Mouse (Mus musculus) hindbrain, embryonic 16.5 days (tissue): ENCODE results near the gene Klrb1f. TPM values are rescaled to one million over a fixed set of nuclear protein-coding genes. Genes with fewer than 3 reads are reported as not detected.

Experiments used
- ATAC-seq: fragments of 200-750 bp; cut with Nextera tagmentation; 2 replicates; pipeline ENCODE4 v1.8.0; 2017; ENCODE audit warnings: moderate TSS enrichment, moderate library complexity
- H3K27ac ChIP-seq: fragments of 300-500 bp; sonication (generic); 2 replicates; pipeline ENCODE4 v1.5.1; 2014; ENCODE audit warnings: low read depth, mild to moderate bottlenecking, control low read depth, low read length, moderate library complexity
- H3K27me3 ChIP-seq: fragments of 300-500 bp; sonication (generic); replicated peaks from 2 replicates; pipeline ENCODE4 v1.6.1; 2014; ENCODE audit warnings: low read length; ENCODE audit not compliant: control insufficient read depth, insufficient read depth
- H3K36me3 ChIP-seq: fragments of 300-500 bp; sonication (generic); 2 replicates; pipeline ENCODE4 v1.6.1; 2014; ENCODE audit warnings: mild to moderate bottlenecking, low read length, moderate library complexity, mixed read lengths; ENCODE audit not compliant: control insufficient read depth, insufficient read depth
- H3K4me1 ChIP-seq: fragments of 300-500 bp; sonication (generic); 2 replicates; pipeline ENCODE4 v1.6.1; 2014; ENCODE audit warnings: low read depth, low read length; ENCODE audit not compliant: control insufficient read depth, insufficient read depth
- H3K4me2 ChIP-seq: fragments of 300-500 bp; sonication (generic); 2 replicates; pipeline ENCODE4 v1.6.1; 2014; ENCODE audit warnings: mild to moderate bottlenecking, low read length, control low read depth, moderate library complexity
- H3K4me3 ChIP-seq: fragments of 300-500 bp; sonication (generic); 2 replicates; pipeline ENCODE4 v1.5.1; 2014; ENCODE audit warnings: mild to moderate bottlenecking, low read length, control low read depth, moderate library complexity
- H3K9ac ChIP-seq: fragments of 300-500 bp; sonication (generic); 2 replicates; pipeline ENCODE4 v1.6.1; 2014; ENCODE audit warnings: low read depth, mild to moderate bottlenecking, control low read depth, low read length, moderate library complexity
- H3K9me3 ChIP-seq: fragments of 300-500 bp; sonication (generic); 2 replicates; pipeline ENCODE4 v1.6.1; 2014; ENCODE audit warnings: mild to moderate bottlenecking, low read length, moderate library complexity; ENCODE audit not compliant: control insufficient read depth
- WGBS: fragments of 180-500 bp; shearing (Covaris S2); extraction: QIAGEN DNeasy Blood & Tissue Kit; methylation state at CpG from one replicate; pipeline ENCODE4 v1.1.7; 2014; 5-methylcytosine and 5-hydroxymethylcytosine counted together
- polyA plus RNA-seq: library from polyadenylated mRNA; unstranded; fragments of >200 nt; fragmentation: Nextera tagmentation; extraction: Ambion mirVana; gene quantifications from 2 replicates; pipeline ENCODE4 v1.2.1, GENCODE M21; 2015

Gene Klrb1f
- polyA plus RNA-seq, 1 experiment from 2014 or later: 0.64 TPM

DNA sequence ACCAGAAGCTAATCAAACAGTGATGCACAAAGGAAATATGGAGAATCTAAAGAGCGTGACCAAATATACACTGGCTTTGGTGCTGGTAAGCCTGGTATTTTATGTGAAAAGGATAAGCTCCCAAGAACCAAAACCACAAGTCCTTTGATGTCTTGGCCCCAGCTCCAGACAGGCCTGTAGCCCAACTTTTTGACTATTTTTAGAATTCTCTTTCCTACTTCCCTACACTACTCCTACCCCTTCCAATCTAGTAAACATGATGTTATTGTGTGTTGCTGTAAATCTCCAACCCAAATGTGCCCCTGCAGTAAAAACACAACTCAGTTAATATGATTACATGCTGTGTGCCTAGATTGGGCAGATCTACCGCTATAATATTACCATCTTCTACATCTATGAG lies 4.2 kb upstream of the Klrb1f start:
- WGBS: 94% methylated on average over 2 of the region's 2 CpGs

DNA sequence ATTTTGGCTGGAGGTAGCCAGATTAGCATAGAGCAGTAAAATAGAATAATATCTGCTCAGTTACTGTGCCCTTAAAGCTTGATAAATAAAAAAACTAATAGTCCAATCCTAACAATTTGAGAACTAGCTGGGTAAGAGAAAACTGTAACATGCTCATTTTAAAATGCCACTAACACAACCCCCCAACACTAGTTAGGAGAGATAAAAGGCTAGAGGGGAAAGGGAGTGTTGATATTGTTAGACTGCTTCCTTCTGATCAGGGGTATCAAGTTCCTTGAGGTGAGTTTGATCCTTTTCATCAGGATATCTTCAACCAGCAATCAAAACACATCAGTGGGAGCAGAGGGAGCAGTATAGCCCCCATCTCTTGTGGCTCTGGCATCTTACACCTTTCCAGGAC lies 3.2 kb upstream of the Klrb1f start:
- no peaks in the 10 kb centered on the region for H3K9me3 ChIP-seq
- no peaks in the 10 kb centered on the region for H3K4me1 ChIP-seq
- H3K9ac ChIP-seq: no peak overlapping the region
- no peak for ATAC-seq
- H3K27ac ChIP-seq: no peak overlapping the region
- H3K36me3 ChIP-seq: no peaks in the 10 kb centered on the region
- H3K4me2 ChIP-seq: no peak overlapping the region
- H3K27me3 ChIP-seq: no peaks in the 10 kb centered on the region
- no peak overlapping the region for H3K4me3 ChIP-seq

More for the DNA sequence above, 4.2 kb upstream of the Klrb1f start:
- Histone ChIP-seq H3K36me3 (no peaks in the 10 kb centered on the region), H3K4me1 (no peaks in the 10 kb centered on the region), H3K4me3 (no peak overlapping the region), H3K9me3 (no peaks in the 10 kb centered on the region), H3K27ac (no peak overlapping the region), H3K9ac (no peak overlapping the region), H3K4me2 (no peak overlapping the region), H3K27me3 (no peaks in the 10 kb centered on the region)
- ATAC-seq: no peak

DNA sequence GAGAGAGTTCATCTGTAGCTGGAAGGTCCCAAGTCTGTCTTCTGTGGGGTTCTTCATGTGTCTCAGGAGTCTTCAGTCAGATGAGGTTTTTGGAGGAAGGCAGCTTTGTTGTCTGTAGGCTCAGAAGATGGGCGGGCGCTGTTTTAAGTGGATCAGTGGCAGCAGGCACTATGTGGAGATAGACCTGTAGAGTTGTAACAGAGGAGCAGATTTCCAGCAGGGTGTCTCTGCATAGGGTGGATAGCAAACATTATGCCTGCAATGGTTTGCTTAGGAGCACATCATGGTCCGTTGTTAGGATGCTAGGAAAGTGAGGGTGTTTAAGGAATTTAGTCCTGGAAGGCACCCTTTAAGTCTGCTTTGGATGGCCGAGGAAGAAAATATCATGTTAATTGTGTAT lies 2.7 kb downstream of the Klrb1f start:
- H3K27me3 ChIP-seq: no peaks in the 10 kb centered on the region
- H3K9me3 ChIP-seq: no peaks in the 10 kb centered on the region
- peak; percentile 37; the same call in 1 of the 2 replicates for ATAC-seq
- H3K27ac ChIP-seq: no peak overlapping the region
- H3K36me3 ChIP-seq: no peaks in the 10 kb centered on the region
- 42% methylated on average over 4 of the region's 4 CpGs for WGBS
- H3K4me1 ChIP-seq: peaks cover 2% of the 10 kb centered on the region; the same call in 1 of the 2 replicates
- no peak overlapping the region for H3K4me2 ChIP-seq
- no peak overlapping the region for H3K4me3 ChIP-seq
- H3K9ac ChIP-seq: no peak overlapping the region

DNA sequence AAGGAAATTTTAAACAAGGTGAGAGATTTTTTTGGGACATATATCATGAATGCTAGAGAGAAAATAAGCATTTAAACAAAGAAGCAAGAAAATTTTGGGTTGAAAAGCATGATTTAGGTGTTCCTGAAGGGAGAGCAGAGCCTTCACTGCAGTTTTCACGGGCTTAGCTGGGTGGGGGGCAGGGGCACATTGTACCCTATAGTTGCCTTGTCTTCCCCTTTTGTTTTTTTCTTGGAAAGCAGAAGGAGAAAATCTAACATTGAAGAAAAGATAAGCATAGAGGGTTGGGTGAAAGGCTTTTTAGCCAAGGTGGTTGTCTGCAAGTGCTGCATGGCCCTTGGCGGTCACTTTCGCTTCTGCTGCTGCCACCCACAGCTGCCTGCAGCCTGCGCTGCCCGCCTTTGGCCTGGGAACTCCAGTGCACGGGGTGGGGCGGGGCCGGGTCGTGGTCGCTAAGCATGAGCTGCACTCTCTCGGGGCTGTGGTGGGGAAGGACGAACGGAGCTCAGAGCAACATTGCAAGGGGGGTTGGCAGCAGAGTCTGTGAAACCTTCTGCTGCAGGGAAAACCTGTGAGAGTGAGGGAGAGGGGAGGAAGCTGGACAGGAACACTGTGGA lies 3.3 kb downstream of the Klrb1f start:
- peak overlapping the region; percentile 70 for H3K9ac ChIP-seq
- no peaks in the 10 kb centered on the region for H3K9me3 ChIP-seq
- ATAC-seq: peak; percentile 94
- WGBS: 1% methylated on average over 13 of the region's 13 CpGs
- H3K27ac ChIP-seq: no peak overlapping the region
- H3K36me3 ChIP-seq: no peaks in the 10 kb centered on the region
- H3K4me1 ChIP-seq: peaks cover 2% of the 10 kb centered on the region; the same call in 1 of the 2 replicates
- H3K27me3 ChIP-seq: no peaks in the 10 kb centered on the region
- peak overlapping the region; percentile 47 for H3K4me3 ChIP-seq
- peak overlapping the region; percentile 75 for H3K4me2 ChIP-seq

DNA sequence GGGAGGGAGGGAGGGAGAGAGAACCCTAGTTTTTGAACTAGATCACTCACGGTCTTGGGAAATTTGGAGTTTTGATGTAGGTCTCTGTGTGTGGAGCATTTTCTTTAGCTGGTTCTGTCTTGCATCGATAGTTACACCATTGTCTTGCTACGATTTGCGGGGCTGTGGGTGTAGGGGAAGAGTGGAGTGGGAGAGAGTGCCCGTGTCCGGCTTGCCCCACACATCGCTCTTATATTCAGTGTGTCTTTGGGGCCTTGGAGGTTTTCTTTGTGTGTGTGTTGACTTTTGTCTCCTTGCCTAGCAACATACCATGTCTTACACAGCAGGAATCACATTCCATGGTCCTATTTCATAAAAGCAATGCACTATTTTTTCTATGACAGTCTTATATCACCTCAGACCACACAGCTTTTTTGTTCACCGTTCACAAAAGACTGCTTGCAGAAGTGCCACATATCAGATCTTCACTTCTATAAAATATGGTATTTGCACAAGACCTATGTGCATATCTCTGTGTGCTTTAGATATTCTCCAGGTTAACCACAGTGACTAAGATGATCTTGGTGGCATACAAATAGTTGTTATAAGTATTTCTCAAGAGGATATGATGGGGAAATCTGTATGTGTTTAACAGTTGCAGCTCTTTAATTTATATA lies 4.0 kb downstream of the Klrb1f start:
- Histone ChIP-seq H3K9ac (peak overlapping the region; percentile 57), H3K9me3 (no peaks in the 10 kb centered on the region), H3K4me1 (peaks cover 2% of the 10 kb centered on the region; the same call in 1 of the 2 replicates), H3K36me3 (no peaks in the 10 kb centered on the region), H3K4me2 (peak overlapping the region; percentile 62), H3K27me3 (no peaks in the 10 kb centered on the region), H3K27ac (peak overlapping the region; percentile 12; the same call in 1 of the 2 replicates), H3K4me3 (peak overlapping the region; percentile 37)
- under 1% methylated on average over 8 of the region's 8 CpGs for WGBS
- peak; percentile 64 for ATAC-seq

DNA sequence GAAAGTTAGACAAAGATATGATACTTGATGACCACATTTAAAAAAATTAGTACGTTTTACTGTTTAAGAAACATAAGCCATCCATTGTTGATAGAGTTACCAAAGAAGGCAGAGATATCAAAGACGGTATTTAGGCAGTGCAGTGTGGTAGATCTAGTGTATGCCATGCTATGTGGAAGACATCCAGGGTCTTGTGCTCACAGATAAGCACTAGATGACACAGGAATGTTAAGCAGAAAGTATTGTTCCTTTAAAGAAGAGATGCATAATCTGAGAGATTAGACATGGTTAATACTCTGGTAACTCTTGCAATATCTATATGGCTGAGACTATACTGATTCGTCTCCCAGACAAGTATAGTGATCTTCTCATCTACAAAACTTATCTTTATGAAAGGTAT lies 5.4 kb downstream of the Klrb1f start:
- Histone ChIP-seq H3K27ac (no peak overlapping the region), H3K9me3 (no peaks in the 10 kb centered on the region), H3K36me3 (no peaks in the 10 kb centered on the region), H3K4me1 (peaks cover 2% of the 10 kb centered on the region; the same call in 1 of the 2 replicates), H3K9ac (no peak overlapping the region), H3K4me2 (no peak overlapping the region), H3K4me3 (no peak overlapping the region), H3K27me3 (no peaks in the 10 kb centered on the region)
- ATAC-seq: no peak
- WGBS: 89% methylated on average over 3 of the region's 3 CpGs

DNA sequence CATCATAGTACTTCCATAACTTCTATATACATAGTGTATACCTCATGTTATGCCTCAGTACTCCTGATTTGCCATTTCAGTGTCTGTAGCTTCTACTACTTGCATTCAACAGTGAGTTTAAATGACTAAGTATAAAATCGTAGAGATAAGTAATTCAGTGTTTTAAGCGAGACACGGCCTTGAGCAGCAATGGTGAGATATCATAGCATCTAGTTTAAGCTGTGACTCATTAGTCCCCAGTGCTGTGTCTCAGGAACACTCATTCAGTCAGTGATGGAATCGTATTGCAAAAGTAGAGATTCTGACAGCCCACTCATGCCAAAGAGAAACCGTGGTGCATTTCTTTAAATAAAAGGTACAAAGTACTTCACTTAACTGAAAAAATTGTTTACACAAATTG lies 6.0 kb downstream of the Klrb1f start:
- Histone ChIP-seq H3K4me1 (peaks cover 2% of the 10 kb centered on the region; the same call in 1 of the 2 replicates), H3K36me3 (no peaks in the 10 kb centered on the region), H3K9me3 (no peaks in the 10 kb centered on the region), H3K27ac (no peak overlapping the region), H3K27me3 (no peaks in the 10 kb centered on the region), H3K4me3 (no peak overlapping the region), H3K4me2 (no peak overlapping the region), H3K9ac (no peak overlapping the region)
- no peak for ATAC-seq
- 94% methylated on average over 5 of the region's 5 CpGs for WGBS

DNA sequence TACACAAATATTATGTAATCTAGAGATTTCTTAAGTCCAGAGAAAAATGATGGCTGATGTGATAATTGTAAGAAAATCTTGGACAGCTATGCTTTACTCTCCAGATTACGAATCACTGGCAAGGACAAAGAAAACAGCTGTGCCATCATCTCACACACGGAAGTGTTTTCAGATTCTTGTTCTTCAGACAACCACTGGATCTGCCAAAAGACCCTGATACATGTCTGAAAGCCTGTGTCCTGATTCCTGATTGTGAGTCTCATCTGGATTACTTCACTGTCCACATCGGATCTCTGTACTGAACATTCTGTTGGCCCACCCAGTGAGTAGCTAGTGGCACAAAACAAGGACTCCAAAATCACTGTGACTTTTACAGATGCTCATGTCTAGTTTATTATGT lies 10.5 kb downstream of the Klrb1f start:
- H3K9me3 ChIP-seq: no peaks in the 10 kb centered on the region
- H3K4me1 ChIP-seq: no peaks in the 10 kb centered on the region
- H3K27ac ChIP-seq: no peak overlapping the region
- H3K9ac ChIP-seq: no peak overlapping the region
- 91% methylated on average over 3 of the region's 3 CpGs for WGBS
- no peak for ATAC-seq
- no peak overlapping the region for H3K4me3 ChIP-seq
- H3K4me2 ChIP-seq: no peak overlapping the region
- H3K27me3 ChIP-seq: no peaks in the 10 kb centered on the region
- H3K36me3 ChIP-seq: no peaks in the 10 kb centered on the region

DNA sequence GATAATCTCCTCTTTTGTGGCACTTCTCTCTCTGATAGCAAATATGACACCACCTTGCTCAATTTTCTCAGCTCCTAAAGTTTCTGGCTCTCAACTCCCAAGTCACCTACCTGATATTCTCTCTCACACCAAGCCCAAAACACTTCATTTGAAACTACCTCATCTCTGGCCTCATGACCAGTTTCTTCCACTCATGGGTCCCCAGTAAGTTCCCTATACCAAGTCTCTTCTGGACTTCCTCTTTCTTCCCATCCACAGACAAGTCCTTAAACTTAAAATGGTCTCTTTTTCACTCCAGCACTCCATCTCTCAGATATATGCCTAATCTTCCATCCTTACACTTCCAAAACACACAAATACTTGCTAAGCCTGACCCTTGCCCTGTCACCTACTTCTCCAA lies 12.3 kb downstream of the Klrb1f start:
- H3K9me3 ChIP-seq: no peaks in the 10 kb centered on the region
- no peak overlapping the region for H3K4me3 ChIP-seq
- no peak for ATAC-seq
- no peaks in the 10 kb centered on the region for H3K36me3 ChIP-seq
- H3K4me2 ChIP-seq: no peak overlapping the region
- no peak overlapping the region for H3K9ac ChIP-seq
- no peak overlapping the region for H3K27ac ChIP-seq
- H3K4me1 ChIP-seq: no peaks in the 10 kb centered on the region
- no peaks in the 10 kb centered on the region for H3K27me3 ChIP-seq
